Mouse (Mus musculus) ES-Bruce4 (cell line): ENCODE data around the gene Ltbp1. TPM values are rescaled to one million over a fixed set of nuclear protein-coding genes. Genes with fewer than 3 reads are reported as not detected.

Experiments used
- H3K27ac ChIP-seq: 2 replicates; pipeline ENCODE4 v1.5.1; 2012; ENCODE audit warnings: low read length, inconsistent platforms; ENCODE audit not compliant: insufficient read depth
- H3K27me3 ChIP-seq: 2 replicates; pipeline ENCODE4 v1.6.1; 2012; ENCODE audit warnings: mild to moderate bottlenecking, low read length, inconsistent platforms; ENCODE audit not compliant: control insufficient read depth, poor library complexity, insufficient read depth, severe bottlenecking
- H3K36me3 ChIP-seq: 2 replicates; pipeline ENCODE4 v1.6.1; 2012; ENCODE audit warnings: inconsistent platforms, mild to moderate bottlenecking, low read length, moderate library complexity; ENCODE audit not compliant: control insufficient read depth, poor library complexity, insufficient read depth, severe bottlenecking
- H3K4me1 ChIP-seq: one replicate; pipeline ENCODE4 v1.8.1; 2011; ENCODE audit warnings: low read length; ENCODE audit not compliant: control insufficient read depth, insufficient read depth
- H3K4me3 ChIP-seq: 2 replicates; pipeline ENCODE4 v1.5.1; 2011; ENCODE audit warnings: low read depth, mild to moderate bottlenecking, low read length
- H3K9ac ChIP-seq: 2 replicates; pipeline ENCODE4 v1.6.1; 2012; ENCODE audit warnings: low read depth, mild to moderate bottlenecking, inconsistent platforms; ENCODE audit not compliant: poor library complexity, severe bottlenecking
- H3K9me3 ChIP-seq: replicated peaks from 2 replicates; pipeline ENCODE4 v1.6.1; 2012; ENCODE audit warnings: mild to moderate bottlenecking, low read length, inconsistent platforms; ENCODE audit not compliant: control insufficient read depth, poor library complexity, insufficient read depth, severe bottlenecking
- CTCF ChIP-seq: IDR thresholded peaks from one replicate; pipeline ENCODE4 v1.8.1; 2011; ENCODE audit warnings: low read depth, low read length
- EP300 ChIP-seq: IDR thresholded peaks from 2 replicates; pipeline ENCODE4 v1.6.1; 2011; ENCODE audit warnings: low read depth, low read length; ENCODE audit not compliant: insufficient read depth
- POLR2A ChIP-seq: IDR thresholded peaks from one replicate; pipeline ENCODE4 v1.8.1; 2011; ENCODE audit warnings: low read length; ENCODE audit not compliant: insufficient read depth
- polyA plus RNA-seq: library from polyadenylated mRNA; stranded (reverse); fragments of >200 nt; gene quantifications from 2 replicates; pipeline ENCODE4 v1.2.4, GENCODE M21; 2011; ENCODE audit warnings: low read depth; ENCODE audit not compliant: missing spikeins, insufficient read depth, insufficient read length

Ltbp1 gene
- polyA plus RNA-seq, 1 experiment = 9.1 TPM

GRCm38 (mm10) chr17:75143927-75144326, 138.6 kb downstream of the Ltbp1 start:
- H3K27me3 ChIP-seq = no peaks in the 10 kb centered on the region
- no peak overlapping the region for H3K4me3 ChIP-seq
- H3K4me1 ChIP-seq = no peaks in the 10 kb centered on the region
- TF ChIP-seq EP300 (no peak), POLR2A (no peak), CTCF (no peak)
- no peak overlapping the region for H3K9ac ChIP-seq
- no peaks in the 10 kb centered on the region for H3K36me3 ChIP-seq
- no peaks in the 10 kb centered on the region for H3K9me3 ChIP-seq
- no peak overlapping the region for H3K27ac ChIP-seq

DNA sequence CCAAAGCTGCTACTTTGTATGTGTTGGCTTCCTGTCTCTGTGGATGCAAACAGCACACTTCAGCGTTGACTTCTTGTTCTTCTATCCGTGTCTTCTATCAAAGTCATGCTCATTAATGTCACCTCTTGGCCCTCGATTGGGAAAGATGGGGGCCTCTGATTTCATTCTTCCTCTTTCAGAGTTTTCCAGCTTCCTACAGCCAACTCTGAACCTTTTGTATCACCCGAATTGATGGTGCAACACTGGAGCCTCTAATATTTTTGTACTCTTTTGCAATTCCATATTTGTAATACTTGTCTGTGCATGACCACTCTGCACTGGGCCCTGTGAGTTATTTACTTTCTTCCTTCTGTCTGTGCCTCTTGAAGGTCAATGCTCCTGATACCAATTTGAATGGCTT, 141.8 kb downstream of the Ltbp1 start:
- Histone ChIP-seq H3K27ac (no peak overlapping the region), H3K4me3 (no peak overlapping the region), H3K36me3 (no peaks in the 10 kb centered on the region), H3K4me1 (no peaks in the 10 kb centered on the region), H3K9me3 (no peaks in the 10 kb centered on the region), H3K9ac (no peak overlapping the region), H3K27me3 (no peaks in the 10 kb centered on the region)
- TF ChIP-seq EP300 = no peak
- TF ChIP-seq CTCF = no peak
- TF ChIP-seq POLR2A = no peak

DNA sequence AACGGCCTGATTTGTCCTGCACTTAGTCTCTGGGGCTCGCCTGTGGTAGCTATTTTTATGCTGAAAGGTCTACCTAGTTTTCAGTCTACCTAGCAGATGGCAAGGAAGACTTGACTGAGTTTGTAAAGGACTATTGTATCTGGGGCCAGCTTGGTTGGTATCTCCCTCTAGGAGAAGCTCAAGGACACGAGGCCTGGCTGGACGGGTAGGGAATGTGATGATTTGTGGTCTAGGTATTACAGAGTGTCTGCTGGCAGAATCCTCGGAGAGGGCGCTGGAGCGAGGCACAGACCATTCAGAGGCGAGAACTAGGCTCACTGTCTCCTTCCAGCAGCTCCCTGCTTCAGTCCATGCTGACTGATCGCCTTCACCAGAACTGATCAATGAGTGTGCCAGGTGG, 146.4 kb downstream of the Ltbp1 start:
- Histone ChIP-seq H3K4me3 (no peak overlapping the region), H3K9ac (no peak overlapping the region), H3K4me1 (no peaks in the 10 kb centered on the region), H3K9me3 (no peaks in the 10 kb centered on the region), H3K27me3 (no peaks in the 10 kb centered on the region), H3K36me3 (no peaks in the 10 kb centered on the region), H3K27ac (no peak overlapping the region)
- TF ChIP-seq POLR2A (no peak), EP300 (no peak), CTCF (no peak)

DNA sequence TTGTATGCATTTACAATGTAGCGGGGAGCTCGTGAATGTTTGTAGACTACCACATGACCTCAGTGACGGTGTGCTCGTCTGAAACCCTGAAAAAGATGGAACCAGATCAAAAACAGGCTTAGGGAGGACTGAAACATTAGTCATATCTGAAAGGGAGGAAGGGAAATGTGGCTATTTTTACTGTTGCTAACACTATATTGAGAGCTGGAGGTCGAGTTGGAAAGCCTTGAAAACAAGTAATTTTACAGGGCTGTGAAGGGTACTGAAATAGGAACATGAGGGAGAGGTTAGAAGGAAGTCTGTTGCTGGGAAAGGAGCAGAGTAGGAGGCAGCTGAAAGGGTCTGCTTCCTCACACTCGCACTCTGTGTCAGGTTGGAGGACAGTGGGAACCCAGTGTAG, 147.7 kb downstream of the Ltbp1 start:
- no peaks in the 10 kb centered on the region for H3K36me3 ChIP-seq
- H3K4me1 ChIP-seq = no peaks in the 10 kb centered on the region
- no peak overlapping the region for H3K9ac ChIP-seq
- no peaks in the 10 kb centered on the region for H3K9me3 ChIP-seq
- no peaks in the 10 kb centered on the region for H3K27me3 ChIP-seq
- TF ChIP-seq EP300 (no peak), CTCF (no peak), POLR2A (no peak)
- no peak overlapping the region for H3K27ac ChIP-seq
- H3K4me3 ChIP-seq = no peak overlapping the region

GRCm38 (mm10) chr17:75158385-75158784, 153.0 kb downstream of the Ltbp1 start:
- TF ChIP-seq EP300 (no peak), CTCF (no peak), POLR2A (no peak)
- Histone ChIP-seq H3K27ac (no peak overlapping the region), H3K4me3 (no peak overlapping the region), H3K9ac (no peak overlapping the region), H3K4me1 (no peaks in the 10 kb centered on the region), H3K27me3 (no peaks in the 10 kb centered on the region), H3K36me3 (no peaks in the 10 kb centered on the region), H3K9me3 (no peaks in the 10 kb centered on the region; the same call in 1 of the 2 replicates)

DNA sequence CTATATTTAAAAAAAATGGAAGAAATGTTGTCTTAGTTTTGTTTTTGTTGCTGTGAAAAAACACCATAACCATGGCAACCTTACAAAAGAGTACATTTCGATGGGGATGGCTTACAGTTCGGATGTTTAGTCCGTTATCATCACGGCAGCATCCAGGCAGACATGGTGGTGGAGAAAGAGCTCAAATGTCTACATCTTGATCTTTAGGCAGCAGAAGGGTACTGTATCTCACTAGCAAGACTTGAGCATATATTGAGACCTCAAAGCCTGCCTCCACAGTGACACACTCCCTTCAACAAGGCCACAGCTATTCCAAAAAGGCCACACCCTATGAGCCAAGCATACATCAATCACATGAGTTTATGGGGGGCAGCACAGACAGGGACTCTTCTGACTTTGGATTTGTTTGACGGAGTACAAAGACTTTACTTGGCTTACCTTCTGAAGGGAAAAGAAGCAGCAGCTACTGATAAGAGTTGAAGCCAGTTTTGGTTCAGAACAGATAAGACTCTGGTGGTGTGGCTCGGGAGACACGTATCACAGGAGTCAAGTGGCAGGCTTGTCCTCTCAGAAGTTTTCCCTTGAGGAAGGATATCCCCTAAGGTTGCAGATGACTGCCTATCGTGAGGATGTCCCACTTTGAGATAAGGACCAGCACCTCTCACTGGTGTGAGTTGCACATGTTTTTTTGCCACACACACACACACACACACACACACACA, 153.9 kb downstream of the Ltbp1 start:
- H3K4me1 ChIP-seq = no peaks in the 10 kb centered on the region
- H3K27ac ChIP-seq = no peak overlapping the region
- H3K36me3 ChIP-seq = no peaks in the 10 kb centered on the region
- no peaks in the 10 kb centered on the region for H3K27me3 ChIP-seq
- no peak overlapping the region for H3K4me3 ChIP-seq
- TF ChIP-seq EP300 = no peak
- TF ChIP-seq POLR2A = no peak
- TF ChIP-seq CTCF = no peak
- no peak overlapping the region for H3K9ac ChIP-seq
- H3K9me3 ChIP-seq = no peaks in the 10 kb centered on the region; the same call in 1 of the 2 replicates
